Mouse (Mus musculus) liver, postnatal 0 days (tissue): Measurements from ENCODE around the gene Gnpat.

ENCODE experiments used
- CTCF ChIP-seq: sonication (generic); IDR thresholded peaks from 2 replicates; pipeline ENCODE4 v1.5.1; 2016; ENCODE audit warnings: antibody characterized with exemption, low read depth
- EP300 ChIP-seq: IDR thresholded peaks from 2 replicates; pipeline ENCODE4 v1.6.1; 2016; ENCODE audit warnings: antibody characterized with exemption, low read depth, mild to moderate bottlenecking

DNA sequence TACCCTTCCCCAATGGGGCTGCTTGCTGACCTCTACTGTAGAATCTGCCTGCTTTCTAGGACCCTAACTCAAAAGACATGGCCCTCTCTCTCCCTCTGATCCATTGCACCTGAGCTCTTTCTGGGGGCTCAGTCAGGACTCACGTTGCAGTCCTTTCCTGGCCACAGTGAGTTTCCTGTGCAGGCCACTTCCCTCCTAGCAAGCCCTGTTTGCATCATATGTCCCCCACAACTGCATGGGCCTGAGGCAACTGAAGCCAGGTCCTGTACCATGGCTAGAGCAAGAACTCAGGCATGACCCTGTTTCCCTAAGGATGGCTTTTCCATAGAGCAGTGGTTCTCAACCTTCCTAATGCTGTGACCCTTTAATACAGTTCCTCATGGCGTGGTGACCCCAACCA is 24.9 kb upstream of the Gnpat start:
- TF ChIP-seq CTCF = no peak
- TF ChIP-seq EP300 = no peak
